Mouse (Mus musculus) thymus, postnatal 10 days (tissue): ENCODE measurements around the gene Lrg1.

ENCODE experiments used
- DNase-seq, 2 experiments: peaks; one replicate each; pipeline ENCODE4 v3.0.0; 2021; ENCODE audit warnings: low spot score in 2 of 2

The Lrg1 gene

DNA sequence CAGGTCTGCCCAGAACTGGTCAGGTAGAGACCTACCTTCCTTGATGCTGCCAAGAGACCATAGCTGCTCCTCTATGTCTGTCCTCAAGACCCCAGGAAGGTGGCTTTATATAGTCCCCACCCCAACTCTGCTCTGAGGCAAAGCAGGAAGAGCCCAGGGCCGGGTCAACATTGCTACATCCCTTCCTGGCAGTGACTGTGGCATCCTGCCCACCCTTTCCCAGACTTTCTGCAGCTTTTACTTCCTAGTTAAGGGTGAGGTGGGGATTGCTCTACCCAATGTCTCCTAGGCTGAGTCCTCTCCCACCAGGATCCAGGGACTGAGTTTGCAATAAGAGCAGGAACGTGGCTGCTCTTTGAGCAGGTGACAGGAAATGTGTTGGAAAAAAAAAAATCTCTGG is at the start of gene Lrg1:
Gene Lrg1 (minus strand): TSS at position 176 of the 400 bp plus-strand sequence.
- DNase-seq = no peak

- DNase-seq = no peak
Observed at GRCm38 (mm10) chr17:56171456-56171855, 49.7 kb upstream of the Lrg1 start.

DNA sequence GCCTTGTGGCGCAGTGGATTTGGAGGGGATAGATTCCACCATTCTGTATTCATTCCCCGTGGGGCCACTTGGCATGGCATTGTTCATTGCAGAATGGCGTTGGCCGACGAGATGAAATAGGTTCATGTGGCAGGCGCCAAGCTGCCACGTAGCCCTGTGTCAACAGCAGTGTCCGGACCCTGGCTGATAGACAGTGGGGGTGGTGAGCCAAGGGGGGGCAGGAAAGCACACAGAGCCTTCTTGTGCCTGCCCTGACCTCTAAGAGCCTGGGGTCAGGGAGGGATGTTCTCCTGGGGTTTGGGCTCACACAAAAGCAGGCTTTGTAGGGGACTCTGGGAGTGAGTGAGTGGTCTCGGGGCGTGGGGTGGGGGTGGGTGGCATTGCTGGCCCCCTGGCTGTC is 48.8 kb upstream of the Lrg1 start:
- DNase-seq = no peak

DNA sequence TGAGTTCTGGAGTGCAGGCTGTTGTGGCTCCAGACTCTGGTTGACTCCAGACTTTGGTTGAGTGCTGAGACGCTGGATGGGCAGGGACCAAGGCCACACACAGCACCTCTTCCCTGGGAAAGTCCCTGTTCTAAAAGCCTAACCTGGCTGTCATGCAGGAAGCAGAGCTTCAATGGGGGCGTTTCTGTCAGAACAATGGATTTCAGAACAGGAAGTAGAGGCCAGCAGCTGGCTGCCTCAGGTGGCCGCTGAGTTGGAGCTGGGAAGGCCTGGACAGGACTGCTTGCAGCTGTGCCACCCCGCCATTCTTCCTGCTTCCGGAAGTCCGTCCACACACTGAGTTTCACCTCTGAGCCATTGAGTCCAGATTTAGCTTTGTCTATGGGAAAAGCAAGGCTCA is 48.0 kb upstream of the Lrg1 start:
- no peak for DNase-seq

DNA sequence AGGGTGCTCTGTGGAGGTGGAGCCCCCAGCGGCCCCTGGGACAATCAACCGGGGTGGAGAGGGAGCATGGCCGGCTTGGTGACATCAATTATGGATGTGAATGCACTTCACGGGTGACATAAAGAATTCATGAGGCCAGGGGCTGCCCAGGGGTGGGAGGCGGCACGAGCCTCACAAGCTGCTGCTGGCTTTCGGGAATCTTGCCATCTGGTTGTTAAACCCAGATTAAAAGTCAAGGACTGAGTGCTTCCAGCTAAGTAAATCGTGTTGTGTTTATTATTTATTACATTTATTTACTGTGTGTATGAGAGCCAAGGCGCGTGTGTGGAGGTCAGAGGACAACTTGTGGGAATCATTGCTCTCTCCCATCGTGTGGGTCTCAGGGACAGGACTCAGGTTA is 43.9 kb upstream of the Lrg1 start:
- no peak for DNase-seq

GRCm38 (mm10) chr17:56164510-56164909 is 42.7 kb upstream of the Lrg1 start:
- DNase-seq = no peak

- DNase-seq = peak; percentile 52 to 67
Observed at GRCm38 (mm10) chr17:56163523-56164102, 41.8 kb upstream of the Lrg1 start.

- DNase-seq = peak; percentile 87 to 89
Observed at GRCm38 (mm10) chr17:56162231-56162774, 40.5 kb upstream of the Lrg1 start, which contains the start of gene Tnfaip8l1. Gene Tnfaip8l1, plus strand, starts transcription at chr17:56162477.

DNA sequence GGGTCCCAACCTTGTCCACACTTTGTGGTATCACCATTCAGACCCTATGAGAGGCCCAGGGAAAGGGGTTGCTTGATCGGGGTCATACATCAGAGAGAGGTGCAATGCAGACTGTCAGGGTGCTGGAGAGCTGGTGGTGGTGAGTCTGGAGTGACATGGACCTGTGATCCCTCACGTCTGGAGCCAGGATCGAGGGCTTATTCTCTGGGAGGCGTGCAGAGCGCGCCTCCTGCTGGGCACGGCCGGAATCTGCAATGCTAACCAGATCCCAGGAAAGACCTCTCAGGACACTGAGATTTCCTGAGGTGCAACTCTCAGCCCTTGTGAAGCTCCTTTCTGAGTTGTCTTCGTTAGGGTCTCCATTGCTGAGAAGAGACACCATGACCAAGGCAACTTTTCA is 37.9 kb upstream of the Lrg1 start:
- peak in 1 of 2 experiments; percentile 37 for DNase-seq

GRCm38 (mm10) chr17:56153643-56154042 is 31.8 kb upstream of the Lrg1 start:
- no peak for DNase-seq

GRCm38 (mm10) chr17:56149897-56150296 is 28.1 kb upstream of the Lrg1 start:
- DNase-seq = no peak

DNA sequence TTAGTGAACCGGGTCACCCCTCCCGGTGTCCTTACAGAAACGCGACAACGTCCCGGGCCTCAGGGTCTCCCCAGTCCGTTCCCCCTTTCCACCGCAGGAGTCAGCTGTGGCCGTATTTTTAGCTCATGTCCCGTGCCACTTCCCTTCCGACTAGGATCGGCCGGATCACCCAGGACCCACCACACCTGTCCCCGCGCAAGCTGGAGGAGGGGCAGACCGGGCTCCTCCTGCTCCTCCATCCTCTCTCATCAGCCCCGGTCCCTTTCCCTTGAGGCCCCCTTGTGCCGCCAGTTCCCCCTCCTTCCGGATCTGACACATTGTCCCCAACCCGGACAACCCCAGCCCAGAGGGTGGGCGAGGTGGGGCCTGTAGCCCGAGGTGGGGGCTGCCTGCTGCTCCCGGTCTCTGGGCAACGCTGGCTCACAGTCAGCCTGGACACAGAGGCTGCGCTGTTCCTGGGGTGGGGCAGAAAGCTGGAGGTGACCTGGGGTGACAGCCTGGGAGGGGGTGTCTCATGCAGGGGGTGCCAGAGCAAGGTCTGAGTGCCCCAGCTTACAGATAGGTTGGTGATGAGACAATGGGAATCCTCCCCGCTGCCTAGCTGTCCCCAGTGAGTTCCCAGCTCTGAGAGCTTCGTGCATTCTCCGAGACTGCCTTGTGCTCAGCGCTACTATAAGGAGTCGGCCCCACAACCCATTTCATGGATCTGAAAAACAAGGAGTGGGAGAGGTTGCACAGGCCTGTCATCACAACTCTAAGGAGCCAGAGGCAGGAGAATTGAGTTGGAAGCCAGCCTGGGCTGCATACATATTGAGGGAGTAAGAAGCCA is 27.2 kb upstream of the Lrg1 start:
- no peak for DNase-seq

- DNase-seq = no peak
Observed at GRCm38 (mm10) chr17:56148280-56148679, 26.5 kb upstream of the Lrg1 start.

GRCm38 (mm10) chr17:56147420-56147819 is 25.6 kb upstream of the Lrg1 start:
- DNase-seq = no peak

DNA sequence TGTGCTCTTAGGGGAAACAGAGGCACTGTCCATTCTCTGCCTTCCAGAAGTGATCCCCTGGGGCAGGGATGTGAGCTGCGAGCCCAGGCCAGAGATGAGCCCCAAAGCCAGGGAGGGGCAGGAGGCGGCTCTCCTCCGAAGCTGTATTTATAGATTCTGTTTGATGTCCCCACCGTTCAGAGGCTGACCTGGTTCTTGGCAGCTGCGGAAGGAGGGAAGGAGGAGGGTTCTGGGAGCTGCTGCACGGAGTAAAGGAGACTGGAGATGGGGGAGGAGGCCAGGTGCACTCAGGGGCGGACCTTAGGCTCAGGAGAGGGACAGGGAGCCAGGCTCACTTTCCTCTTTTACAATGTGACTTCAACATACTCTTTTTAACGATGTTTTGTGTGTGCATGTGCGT is 24.3 kb upstream of the Lrg1 start:
- no peak for DNase-seq

DNA sequence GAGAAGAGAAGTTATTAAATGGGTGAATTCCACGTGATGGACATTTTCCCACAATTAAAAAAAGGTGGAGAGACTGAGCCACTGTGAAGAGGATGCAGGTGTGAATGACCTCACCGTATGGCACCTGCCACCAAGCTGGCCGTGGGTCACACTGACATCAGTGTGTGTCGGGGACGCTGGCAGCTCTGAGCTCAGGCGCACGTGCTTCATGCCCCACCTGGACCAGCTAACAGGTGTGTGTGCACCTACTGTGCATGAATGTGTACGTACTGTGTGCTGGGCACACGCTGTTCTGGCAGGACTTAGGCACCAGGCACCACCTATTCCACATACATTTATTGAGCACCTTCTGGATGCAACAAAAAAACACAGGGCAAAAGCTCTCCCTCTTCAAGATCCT is 22.7 kb upstream of the Lrg1 start:
- no peak for DNase-seq

- no peak for DNase-seq
Observed at GRCm38 (mm10) chr17:56141702-56142605, 20.2 kb upstream of the Lrg1 start.

DNA sequence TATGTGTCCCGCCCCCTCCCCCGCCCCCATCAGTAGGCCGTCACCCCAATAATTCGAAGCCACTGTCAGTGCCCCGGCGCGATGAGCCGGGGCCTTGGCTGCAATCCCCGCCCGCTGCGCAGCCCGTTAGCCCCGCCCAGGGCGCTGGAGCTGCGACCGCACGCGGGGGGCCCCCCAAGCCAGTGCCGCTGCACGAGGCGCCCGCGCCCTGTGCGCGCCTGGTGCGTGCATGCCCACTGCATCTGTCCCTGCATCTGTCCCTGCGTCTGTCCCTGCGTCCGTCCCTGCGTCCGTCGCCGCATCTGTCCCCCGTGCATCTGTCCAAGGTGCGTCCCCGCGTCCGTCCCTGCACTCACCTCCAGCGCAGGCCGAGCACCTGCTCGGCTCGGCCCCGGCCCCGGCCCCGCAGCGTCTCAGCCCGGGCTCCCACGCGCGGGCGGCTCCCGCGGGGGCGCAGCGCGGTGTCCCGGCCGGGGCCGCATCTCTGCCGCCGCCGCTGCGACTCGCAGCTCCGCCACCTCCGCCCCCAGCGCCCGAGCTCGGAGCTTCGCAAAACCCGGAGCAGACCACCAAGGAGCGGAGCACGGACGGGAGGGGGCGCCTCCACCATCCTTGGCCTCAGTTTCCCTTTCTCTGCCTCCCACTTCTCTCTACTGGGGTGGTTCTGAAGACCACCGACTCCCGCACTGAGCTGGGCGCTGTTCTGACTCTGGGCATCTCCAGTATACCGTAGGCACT is 18.2 kb upstream of the Lrg1 start, which contains the start of gene Sema6b:
Gene Sema6b (minus strand): TSS at position 486 of the 738 bp plus-strand sequence.
- DNase-seq = peak; percentile 61 to 81

DNA sequence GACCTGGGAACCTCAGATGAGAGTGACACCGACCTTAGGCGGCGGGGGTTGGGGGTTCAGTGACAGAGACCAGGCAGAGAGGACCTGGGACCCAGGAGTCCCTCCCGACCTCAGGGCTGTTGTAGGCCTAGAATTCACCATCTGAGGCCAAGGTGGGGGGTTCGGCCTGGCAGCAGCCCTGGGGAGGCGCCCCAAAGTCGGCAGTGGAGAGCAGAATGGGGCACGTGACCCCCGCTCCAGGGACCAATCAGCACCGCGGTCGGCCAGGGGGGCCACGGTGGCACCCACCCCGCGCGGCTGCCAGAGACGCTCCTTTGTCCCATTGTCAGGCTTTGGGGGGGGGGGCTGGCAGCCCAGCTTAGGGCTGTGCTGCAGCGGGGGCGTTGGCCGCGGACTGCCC is 17.6 kb upstream of the Lrg1 start:
- DNase-seq = no peak

GRCm38 (mm10) chr17:56137839-56138613 is 16.2 kb upstream of the Lrg1 start:
- DNase-seq = no peak
